Mouse (Mus musculus): Measurements from ENCODE around the gene Ephx3. TPM values are rescaled to one million over a fixed set of nuclear protein-coding genes. Genes with fewer than 3 reads are reported as not detected.
A peak's percentile ranks its signal among the peaks of the same experiment; 100 is the strongest.

Ephx3 gene
- total and polyA plus RNA-seq, 3 experiments: 0.24 to 0.30 TPM; not detected in 1

DNA sequence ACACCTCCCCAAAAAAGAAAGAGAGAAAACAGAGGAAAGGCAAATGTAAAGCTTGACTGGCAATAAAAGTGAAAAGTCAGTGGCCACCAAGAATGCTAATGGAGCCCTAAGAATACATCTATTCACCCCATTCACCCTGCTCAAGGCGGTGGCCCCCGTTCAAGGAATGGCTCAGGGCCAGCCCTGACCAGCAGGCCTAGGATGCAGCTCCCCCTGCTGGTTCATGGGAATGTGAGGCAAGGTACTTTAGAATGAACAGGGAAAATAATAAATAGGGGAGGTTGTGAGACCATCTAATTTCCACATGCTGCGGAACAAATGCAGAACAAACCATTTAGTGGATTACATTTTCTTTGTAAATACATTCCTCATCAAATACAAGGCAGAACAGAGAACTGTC lies 20.4 kb upstream of the Ephx3 start:
- H3K9ac ChIP-seq (ENCODE audit: insufficient read depth, low read depth): no peak overlapping the region
- no peaks in the 10 kb centered on the region for H3K9me3 ChIP-seq (replicated peaks; ENCODE audit: low read length)
- no peak overlapping the region for H3K27ac ChIP-seq (ENCODE audit: insufficient read depth, low read depth)
- no peak overlapping the region for H3K4me3 ChIP-seq (replicated peaks in 1 of 3; ENCODE audit: low read depth in 2 of 3, low read length in 2 of 3, poor library complexity in 1 of 3)
- no peaks in the 10 kb centered on the region for H3K27me3 ChIP-seq (replicated peaks)
- no peaks in the 10 kb centered on the region for H3K4me1 ChIP-seq (ENCODE audit: control insufficient read depth in 1 of 2, insufficient read depth in 2 of 2)
- no peak overlapping the region for H3K4me2 ChIP-seq (ENCODE audit: insufficient read depth, low read depth, poor library complexity, severe bottlenecking)
- in situ Hi-C loops (cut with MboI; ENCODE audit: low pct_ligation_motif_present, low pct_unique_long_range_greater_than_20kb, low sequenced_read_pairs) (loop anchor here (10.0 kb wide), 1 partner anchor 65 kb away; no protein-coding TSS in a partner anchor), dilution Hi-C loops (cut with MboI; ENCODE audit: extremely low pct_ligation_motif_present, extremely low pct_unique_long_range_greater_than_20kb, low sequenced_read_pairs) (no loop called here)
- H3K36me3 ChIP-seq (replicated peaks in 1 of 2; ENCODE audit: control insufficient read depth in 1 of 2, insufficient read depth in 1 of 2, low read length in 1 of 2): peaks cover 85 to 96% of the 10 kb centered on the region in 2 experiments
- peak in 1 of 2 experiments; percentile 67; a peak in 2 of 4 replicates for TF ChIP-seq CTCF (conservative IDR thresholded peaks at IDR 0.05 in 1 of 2, IDR thresholded peaks at IDR 0.05 in 1 of 2; ENCODE audit: low read depth in 2 of 2, low read length in 2 of 2)
- TF ChIP-seq SIN3A (IDR thresholded peaks at IDR 0.05; ENCODE audit: low read length): no peak
- no peak for TF ChIP-seq POLR2AphosphoS2 (IDR thresholded peaks at IDR 0.05; ENCODE audit: low read depth, low read length)
- peak; percentile 59 for TF ChIP-seq RAD21 (IDR thresholded peaks at IDR 0.05; ENCODE audit: low read depth, low read length)
- TF ChIP-seq MAZ (IDR thresholded peaks at IDR 0.05; ENCODE audit: low read depth, low read length): no peak
- TF ChIP-seq SMC3 (IDR thresholded peaks at IDR 0.05; ENCODE audit: low read depth, low read length): peak; percentile 53
- DNase-seq (ENCODE audit: extremely low read depth): peak; percentile 20
- peaks cover 4% of the 10 kb centered on the region; the same call in 1 of the 2 replicates for H3K79me2 ChIP-seq (replicated peaks; ENCODE audit: control insufficient read depth, extremely low read depth, insufficient read depth, poor library complexity, severe bottlenecking)

GRCm38 (mm10) chr17:32209144-32209543 lies 19.8 kb upstream of the Ephx3 start:
- in situ Hi-C loops (cut with MboI; ENCODE audit: low pct_ligation_motif_present, low pct_unique_long_range_greater_than_20kb, low sequenced_read_pairs) (loop anchor here (10.0 kb wide), 1 partner anchor 64 kb away; no protein-coding TSS in a partner anchor), dilution Hi-C loops (cut with MboI; ENCODE audit: extremely low pct_ligation_motif_present, extremely low pct_unique_long_range_greater_than_20kb, low sequenced_read_pairs) (no loop called here)
- Histone ChIP-seq H3K79me2 (replicated peaks; ENCODE audit: control insufficient read depth, extremely low read depth, insufficient read depth, poor library complexity, severe bottlenecking) (peaks cover 4% of the 10 kb centered on the region; the same call in 1 of the 2 replicates), H3K9me3 (replicated peaks; ENCODE audit: low read length) (no peaks in the 10 kb centered on the region), H3K36me3 (replicated peaks in 1 of 2; ENCODE audit: control insufficient read depth in 1 of 2, insufficient read depth in 1 of 2, low read length in 1 of 2) (peaks cover 85 to 96% of the 10 kb centered on the region in 2 experiments), H3K27me3 (replicated peaks) (no peaks in the 10 kb centered on the region), H3K4me2 (ENCODE audit: insufficient read depth, low read depth, poor library complexity, severe bottlenecking) (no peak overlapping the region), H3K27ac (ENCODE audit: insufficient read depth, low read depth) (no peak overlapping the region), H3K4me3 (replicated peaks in 1 of 3; ENCODE audit: low read depth in 2 of 3, low read length in 2 of 3, poor library complexity in 1 of 3) (no peak overlapping the region), H3K4me1 (ENCODE audit: control insufficient read depth in 1 of 2, insufficient read depth in 2 of 2) (no peaks in the 10 kb centered on the region), H3K9ac (ENCODE audit: insufficient read depth, low read depth) (no peak overlapping the region)
- DNase-seq (ENCODE audit: extremely low read depth): no peak
- TF ChIP-seq TCF12 (IDR thresholded peaks at IDR 0.05; ENCODE audit: low read depth, low read length) (no peak), GABPA (IDR thresholded peaks at IDR 0.05; ENCODE audit: insufficient replicate concordance, low read depth, low read length) (no peak), NELFE (IDR thresholded peaks at IDR 0.05; ENCODE audit: low read depth, low read length) (no peak), SIN3A (IDR thresholded peaks at IDR 0.05; ENCODE audit: low read length) (no peak), ZC3H11A (IDR thresholded peaks at IDR 0.05; ENCODE audit: low read depth, low read length) (no peak), ZNF384 (IDR thresholded peaks at IDR 0.05; ENCODE audit: low read depth, low read length) (no peak), BHLHE40 (IDR thresholded peaks at IDR 0.05; ENCODE audit: low read depth, low read length) (no peak), POLR2AphosphoS2 (IDR thresholded peaks at IDR 0.05; ENCODE audit: low read depth, low read length) (no peak), MAX (IDR thresholded peaks at IDR 0.05; ENCODE audit: low read length) (no peak), NRF1 (IDR thresholded peaks at IDR 0.05; ENCODE audit: low read depth, low read length) (no peak), ZKSCAN1 (IDR thresholded peaks at IDR 0.05; ENCODE audit: borderline replicate concordance, low read depth, low read length) (no peak)
